Mouse (Mus musculus): ENCODE results near the gene Fank1.

Fank1 gene

GRCm38 (mm10) chr7:133768517-133768916, 8.1 kb upstream of the Fank1 start:
- DNase-seq = no peak

GRCm38 (mm10) chr7:133775179-133775578, 1.5 kb upstream of the Fank1 start:
- no peak for DNase-seq

- DNase-seq = no peak
These were observed 650 bp upstream of the Fank1 start for GRCm38 (mm10) chr7:133775796-133776625.

- no peak for DNase-seq
These were observed 4.9 kb downstream of the Fank1 start for GRCm38 (mm10) chr7:133781583-133781982.

- no peak for DNase-seq
These were observed 5.3 kb downstream of the Fank1 start for GRCm38 (mm10) chr7:133781991-133782390.

GRCm38 (mm10) chr7:133782717-133783435, 6.2 kb downstream of the Fank1 start, which contains the start of gene Dhx32:
TSS of gene Dhx32 (minus strand) at chr7:133782726.
- peak in 1 of 2 experiments; percentile 6 for DNase-seq

DNA sequence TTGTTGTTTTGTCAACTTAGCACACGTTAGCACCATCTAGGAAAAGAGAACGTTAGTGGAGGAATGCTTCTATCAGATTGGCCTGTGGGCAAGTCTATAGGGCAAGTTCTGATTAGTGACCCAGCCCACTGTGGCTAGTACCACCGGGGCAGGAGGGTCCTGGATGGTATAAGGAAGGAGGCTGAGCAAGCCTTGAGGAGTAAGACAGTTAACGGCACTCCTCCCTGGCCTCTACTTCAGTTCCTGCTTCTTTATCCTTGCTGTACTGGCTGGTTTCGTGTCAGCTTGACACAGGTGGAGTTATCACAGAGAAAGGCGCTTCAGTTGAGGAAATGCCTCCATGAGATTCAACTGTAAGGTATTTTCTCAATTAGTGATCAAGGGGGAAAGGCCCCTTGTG, 10.9 kb downstream of the Fank1 start:
- no peak for DNase-seq

- no peak for DNase-seq
These were observed 11.5 kb downstream of the Fank1 start for GRCm38 (mm10) chr7:133788147-133788546.

GRCm38 (mm10) chr7:133790171-133790570, 13.5 kb downstream of the Fank1 start:
- DNase-seq = no peak

DNA sequence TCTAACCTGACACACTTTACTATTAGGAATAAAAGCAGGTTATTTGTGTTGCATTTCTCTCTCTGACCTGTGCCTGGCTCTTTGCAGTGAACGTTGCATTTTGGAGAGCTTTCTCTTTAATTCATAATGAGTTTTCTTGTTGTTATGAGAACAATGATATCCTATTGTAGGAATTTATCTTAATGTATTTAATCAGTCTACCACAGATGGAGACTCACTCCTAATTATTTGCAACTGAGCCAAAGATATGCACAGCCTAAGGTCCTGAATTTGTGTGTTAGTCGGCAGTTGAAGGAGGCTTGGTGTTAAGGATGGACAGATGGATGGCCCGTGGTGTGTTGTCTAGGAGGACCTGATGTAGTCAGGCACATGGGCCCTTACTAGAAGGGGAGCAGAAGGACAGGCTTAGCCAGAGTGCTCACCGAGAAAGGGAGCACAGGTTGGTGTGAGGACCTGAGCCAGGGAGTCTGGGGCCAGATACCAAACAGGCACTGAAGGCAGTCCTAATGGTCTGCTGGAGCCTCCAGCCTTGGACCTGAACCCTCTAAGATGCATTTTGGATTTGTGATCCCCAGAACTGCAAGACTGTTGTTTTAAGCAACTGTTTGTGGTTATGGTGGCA, 14.1 kb downstream of the Fank1 start:
- DNase-seq = no peak

DNA sequence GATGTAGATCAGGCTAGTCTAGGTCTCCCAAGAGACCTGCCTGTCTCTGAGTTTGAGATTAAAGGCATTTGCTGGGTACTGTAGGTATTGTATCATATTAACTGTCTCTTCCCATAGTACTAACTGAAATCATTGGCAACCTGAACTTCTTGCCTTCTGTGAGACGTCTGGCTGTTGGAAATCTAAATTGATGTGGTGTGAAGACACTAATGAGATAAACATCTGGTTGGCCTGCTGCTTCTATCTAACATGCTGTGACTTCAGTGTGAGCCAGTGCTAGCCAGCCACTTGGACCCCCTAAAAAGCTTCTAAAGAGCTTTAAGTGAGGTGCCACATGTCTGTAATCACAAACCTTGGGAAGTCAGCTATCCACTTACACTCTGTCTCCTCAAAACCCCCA, 16.1 kb downstream of the Fank1 start:
- DNase-seq = no peak

DNA sequence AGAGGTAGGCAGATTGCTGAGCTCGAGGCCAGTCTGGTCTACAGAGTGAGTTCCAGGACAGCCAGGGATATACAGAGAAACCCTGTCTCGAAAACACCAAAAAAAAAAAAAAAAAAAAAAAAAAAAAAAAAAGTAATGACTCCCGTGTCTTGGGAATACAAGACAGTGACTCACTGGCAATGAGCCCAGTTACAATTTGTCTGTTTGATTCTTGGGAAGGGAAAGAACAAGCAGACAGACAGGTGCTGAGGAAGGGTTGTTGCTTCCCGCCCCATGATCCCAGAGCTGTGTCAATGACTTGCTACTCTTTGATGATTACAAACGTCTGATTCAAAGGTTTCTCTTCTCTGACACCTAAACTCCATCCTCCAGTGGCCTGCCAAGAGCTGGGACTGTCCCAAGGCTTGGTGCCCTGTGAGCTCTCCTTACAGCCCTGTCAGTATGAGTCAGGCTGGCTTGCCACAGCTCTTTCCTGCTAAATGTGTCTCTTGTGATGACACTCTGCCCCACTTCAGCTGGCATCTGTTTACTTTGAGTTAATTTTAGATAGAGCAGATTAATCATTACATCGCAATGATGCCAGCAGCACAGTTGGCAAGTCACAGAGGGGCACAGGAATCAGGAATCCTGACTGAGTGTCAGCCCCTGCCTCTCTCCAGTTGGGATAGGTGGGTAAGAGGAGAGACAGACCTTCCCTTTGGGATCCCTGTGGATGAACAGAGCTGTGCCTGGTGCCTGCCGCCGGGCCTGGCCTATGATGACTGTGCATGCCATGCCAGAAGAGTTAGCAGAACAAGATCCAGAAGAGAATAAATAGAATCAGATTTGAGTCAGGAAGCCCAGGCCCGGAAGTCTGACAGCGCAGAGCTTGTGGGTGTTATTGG, 16.8 kb downstream of the Fank1 start:
- no peak for DNase-seq

- DNase-seq = no peak
These were observed 18.1 kb downstream of the Fank1 start for GRCm38 (mm10) chr7:133794720-133795119.

DNA sequence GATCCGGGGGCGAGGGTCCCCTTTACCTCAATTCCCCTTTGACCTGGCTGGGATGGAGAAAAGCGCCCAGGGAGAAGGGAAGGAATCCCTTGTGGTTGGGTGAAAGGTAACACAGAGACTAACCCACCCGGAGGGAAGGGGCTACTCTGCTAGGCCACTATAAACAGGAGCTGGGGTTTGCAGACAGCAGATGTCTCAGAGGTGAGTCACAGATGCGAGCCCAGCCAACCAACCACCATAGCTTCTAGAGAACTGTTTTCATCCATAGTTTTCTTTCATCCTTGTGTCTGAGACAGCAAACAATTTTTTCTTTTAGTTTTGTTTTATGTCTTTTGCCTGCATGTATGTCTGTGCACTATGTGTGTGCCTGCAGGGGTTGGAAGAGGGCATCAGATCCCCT, 23.3 kb downstream of the Fank1 start:
- DNase-seq = no peak

DNA sequence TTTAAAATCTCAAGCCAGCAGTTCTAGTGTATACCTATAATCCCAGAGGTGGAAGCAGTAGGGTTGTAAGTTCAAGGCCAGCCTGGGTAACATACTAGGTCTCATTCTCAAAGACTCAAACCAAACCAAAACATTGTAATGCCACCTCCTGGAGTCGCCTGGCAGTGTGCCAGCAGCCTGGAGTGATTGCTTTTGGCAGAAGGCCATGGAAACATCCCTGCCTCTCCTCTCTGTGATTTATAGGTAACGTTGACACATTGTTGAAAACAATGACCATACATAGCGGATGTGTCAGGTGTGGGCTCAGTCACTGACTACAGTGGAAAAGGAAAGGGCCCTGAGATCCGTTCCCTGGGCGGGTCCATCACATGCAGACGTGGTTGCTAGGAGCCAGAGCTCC, 25.2 kb downstream of the Fank1 start:
- no peak for DNase-seq

- no peak for DNase-seq
These were observed 29.0 kb downstream of the Fank1 start for GRCm38 (mm10) chr7:133805614-133806175.

- no peak for DNase-seq
These were observed 36.3 kb downstream of the Fank1 start for GRCm38 (mm10) chr7:133812927-133813326.

GRCm38 (mm10) chr7:133813331-133813730, 36.7 kb downstream of the Fank1 start:
- DNase-seq = no peak

DNA sequence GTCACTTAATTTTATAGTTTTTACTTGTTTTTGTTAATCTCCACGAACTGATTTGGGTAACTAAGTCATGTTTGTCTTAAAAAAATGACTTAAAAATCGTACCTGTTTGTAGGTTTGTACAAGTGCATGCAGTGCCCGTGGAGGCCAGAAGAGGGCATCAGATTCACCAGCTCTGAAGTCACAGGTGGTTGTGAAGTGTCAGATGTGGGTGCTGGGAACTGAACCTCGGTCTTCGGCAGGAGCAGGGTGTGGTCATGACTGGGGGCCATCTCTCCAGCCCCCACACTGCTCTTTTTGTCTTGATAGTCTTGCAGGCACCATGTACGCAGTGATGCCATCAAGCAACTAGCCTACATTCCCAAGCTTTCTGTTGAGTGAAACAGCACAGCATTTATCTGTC, 47.1 kb downstream of the Fank1 start:
- no peak for DNase-seq

- no peak for DNase-seq
These were observed 47.9 kb downstream of the Fank1 start for GRCm38 (mm10) chr7:133824579-133824978.

DNA sequence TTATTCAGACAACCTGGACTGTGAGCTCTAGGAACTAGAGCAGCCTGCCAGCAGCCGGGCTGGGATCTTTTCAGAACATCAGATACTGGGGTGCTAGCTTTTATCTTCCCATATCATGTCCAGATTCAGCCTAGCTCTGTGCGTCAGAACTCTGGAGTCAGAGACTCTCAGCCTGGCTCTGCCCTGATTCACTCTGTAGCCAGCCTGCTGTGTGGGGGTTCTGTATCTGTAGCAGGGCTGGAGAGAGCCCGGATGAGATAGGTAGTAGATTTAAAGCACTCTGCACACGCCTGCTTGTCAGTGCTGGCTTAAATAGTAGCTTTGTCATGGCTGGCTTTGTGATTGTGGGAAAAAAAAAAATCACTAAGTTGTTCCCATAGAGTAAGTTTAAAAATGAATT, 51.9 kb downstream of the Fank1 start:
- no peak for DNase-seq

GRCm38 (mm10) chr7:133829579-133829978, 52.9 kb downstream of the Fank1 start:
- no peak for DNase-seq

Measured in thymus, adult 18-20 months (tissue).